Mouse (Mus musculus): ENCODE measurements around the gene Ccdc122.

The Ccdc122 gene

DNA sequence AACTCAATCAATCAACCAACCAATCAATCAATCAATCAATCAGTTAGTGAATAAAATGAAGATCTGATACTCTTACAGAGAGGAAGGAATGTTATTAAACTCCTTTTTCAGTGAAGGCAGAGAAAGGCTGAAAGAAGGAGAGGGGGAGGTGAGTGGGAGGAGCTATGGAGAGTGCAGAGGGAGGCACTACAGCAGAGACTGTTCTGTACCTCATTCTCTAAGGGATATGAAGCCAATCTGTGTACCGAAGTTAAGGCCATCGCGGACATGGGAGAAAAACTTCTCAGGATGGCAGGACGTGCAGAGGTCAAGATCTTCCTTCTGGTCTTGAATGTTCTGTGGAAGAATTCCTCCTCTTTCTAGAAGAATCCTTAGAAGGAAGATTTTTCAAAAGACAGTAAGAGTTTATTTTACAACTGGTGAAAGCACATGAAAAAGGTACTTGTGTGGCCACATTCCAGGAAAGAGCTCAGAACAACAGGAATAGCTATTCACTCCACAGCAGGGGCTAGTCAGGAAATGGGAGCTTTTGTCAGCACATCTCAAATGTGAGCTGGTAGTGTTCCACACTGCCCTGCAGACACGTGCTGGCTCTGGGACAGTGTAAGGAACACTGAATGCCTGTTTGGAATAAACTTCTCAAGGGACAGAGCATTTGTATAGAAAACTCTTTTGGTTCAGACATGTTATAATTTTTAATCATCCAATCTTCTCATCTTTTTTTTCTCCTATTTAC is 7.1 kb upstream of the Ccdc122 start:
- peaks cover 18% of the 10 kb centered on the region for H3K4me1 ChIP-seq (replicated peaks; ENCODE audit: low read depth, low read length)
- H3K4me3 ChIP-seq (replicated peaks; ENCODE audit: low read length) = no peak overlapping the region
- TF ChIP-seq POU5F1 (IDR thresholded peaks at IDR 0.05; ENCODE audit: borderline replicate concordance, low read length) (no peak), NANOG (IDR thresholded peaks at IDR 0.05; ENCODE audit: borderline replicate concordance, low read length) (peak; percentile 56; the same call in 1 of the 2 replicates)
- no peaks in the 10 kb centered on the region for H3K9me3 ChIP-seq (ENCODE audit: low read length)
- H3K36me3 ChIP-seq (ENCODE audit: insufficient read depth, low read length) = no peaks in the 10 kb centered on the region
- H3K27me3 ChIP-seq (ENCODE audit: insufficient read depth, low read length) = peaks cover 1% of the 10 kb centered on the region

DNA sequence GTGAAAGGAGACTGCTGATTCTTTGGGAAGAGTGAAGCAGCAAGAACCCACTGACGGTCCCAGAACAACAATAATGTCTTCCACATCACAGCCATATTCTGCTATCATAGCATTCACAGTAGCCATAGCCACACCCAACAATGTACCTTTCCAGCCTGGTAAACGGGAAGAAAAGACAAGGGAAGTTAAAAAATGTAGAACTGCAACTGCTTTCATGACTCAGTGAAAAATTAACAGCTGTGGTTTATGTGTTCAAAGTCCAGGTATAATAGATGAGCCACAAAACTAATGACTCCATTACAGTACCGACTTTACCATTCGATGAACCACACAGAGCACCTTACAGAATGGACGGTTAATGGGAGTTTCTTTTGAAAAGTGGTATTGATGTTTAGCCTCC is 5.8 kb upstream of the Ccdc122 start:
- H3K4me1 ChIP-seq (replicated peaks; ENCODE audit: low read depth, low read length) = peaks cover 18% of the 10 kb centered on the region
- H3K36me3 ChIP-seq (ENCODE audit: insufficient read depth, low read length) = no peaks in the 10 kb centered on the region
- H3K4me3 ChIP-seq (replicated peaks; ENCODE audit: low read length) = no peak overlapping the region
- no peaks in the 10 kb centered on the region for H3K9me3 ChIP-seq (ENCODE audit: low read length)
- TF ChIP-seq CTCF (conservative IDR thresholded peaks at IDR 0.05; ENCODE audit: low read length) = no peak
- peaks cover 11% of the 10 kb centered on the region for H3K27me3 ChIP-seq (ENCODE audit: insufficient read depth, low read length)

DNA sequence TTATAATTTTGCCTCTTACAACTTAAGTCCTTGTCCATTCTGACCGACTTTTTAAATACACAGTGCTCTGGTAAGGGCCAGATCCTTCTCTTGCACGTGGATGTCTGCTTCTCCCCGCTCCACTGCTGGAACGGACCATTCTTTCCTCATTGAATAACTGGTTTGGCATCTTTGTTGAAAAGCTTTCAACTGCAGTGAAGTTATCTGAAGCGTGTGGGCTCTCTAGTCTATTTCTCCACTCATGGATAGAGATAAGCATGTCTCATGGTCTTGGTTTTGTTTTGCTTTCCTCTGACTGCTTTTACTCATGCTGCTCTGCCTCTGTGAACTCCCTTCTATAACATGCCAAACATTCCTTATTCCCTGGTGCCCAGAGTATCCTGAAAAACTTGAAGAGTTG is 4.1 kb upstream of the Ccdc122 start:
- H3K4me3 ChIP-seq (replicated peaks; ENCODE audit: low read length) = no peak overlapping the region
- H3K4me1 ChIP-seq (replicated peaks; ENCODE audit: low read depth, low read length) = peaks cover 18% of the 10 kb centered on the region
- TF ChIP-seq NANOG (IDR thresholded peaks at IDR 0.05; ENCODE audit: borderline replicate concordance, low read length) (no peak), CTCF (conservative IDR thresholded peaks at IDR 0.05; ENCODE audit: low read length) (no peak), POU5F1 (IDR thresholded peaks at IDR 0.05; ENCODE audit: borderline replicate concordance, low read length) (no peak)
- no peaks in the 10 kb centered on the region for H3K9me3 ChIP-seq (ENCODE audit: low read length)
- H3K27me3 ChIP-seq (ENCODE audit: insufficient read depth, low read length) = peaks cover 15% of the 10 kb centered on the region
- no peaks in the 10 kb centered on the region for H3K36me3 ChIP-seq (ENCODE audit: insufficient read depth, low read length)

DNA sequence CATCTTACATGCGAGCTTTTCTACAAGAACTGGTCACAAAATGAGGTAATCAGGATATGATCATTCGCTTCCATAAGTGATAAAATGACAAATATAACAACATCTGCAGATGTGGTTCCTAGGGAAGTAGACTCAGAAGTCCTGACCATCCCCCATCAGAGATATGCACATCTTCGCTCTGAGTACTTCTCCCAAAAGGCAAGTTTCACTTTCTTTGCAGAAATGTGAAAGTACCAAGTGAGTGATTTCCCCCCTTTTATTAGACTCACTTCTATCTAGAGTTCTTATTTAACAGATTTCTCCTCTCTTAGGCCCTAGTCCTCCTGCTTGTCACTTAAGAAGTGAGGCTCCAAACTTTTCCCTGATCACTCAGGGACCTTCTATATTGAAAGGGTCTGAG is 3.2 kb upstream of the Ccdc122 start:
- no peak for TF ChIP-seq CTCF (conservative IDR thresholded peaks at IDR 0.05; ENCODE audit: low read length)
- TF ChIP-seq NANOG (IDR thresholded peaks at IDR 0.05; ENCODE audit: borderline replicate concordance, low read length) = no peak
- no peak for TF ChIP-seq POU5F1 (IDR thresholded peaks at IDR 0.05; ENCODE audit: borderline replicate concordance, low read length)
- Histone ChIP-seq H3K4me3 (replicated peaks; ENCODE audit: low read length) (no peak overlapping the region), H3K9me3 (ENCODE audit: low read length) (no peaks in the 10 kb centered on the region), H3K36me3 (ENCODE audit: insufficient read depth, low read length) (no peaks in the 10 kb centered on the region), H3K4me1 (replicated peaks; ENCODE audit: low read depth, low read length) (peaks cover 18% of the 10 kb centered on the region), H3K27me3 (ENCODE audit: insufficient read depth, low read length) (peaks cover 15% of the 10 kb centered on the region)

DNA sequence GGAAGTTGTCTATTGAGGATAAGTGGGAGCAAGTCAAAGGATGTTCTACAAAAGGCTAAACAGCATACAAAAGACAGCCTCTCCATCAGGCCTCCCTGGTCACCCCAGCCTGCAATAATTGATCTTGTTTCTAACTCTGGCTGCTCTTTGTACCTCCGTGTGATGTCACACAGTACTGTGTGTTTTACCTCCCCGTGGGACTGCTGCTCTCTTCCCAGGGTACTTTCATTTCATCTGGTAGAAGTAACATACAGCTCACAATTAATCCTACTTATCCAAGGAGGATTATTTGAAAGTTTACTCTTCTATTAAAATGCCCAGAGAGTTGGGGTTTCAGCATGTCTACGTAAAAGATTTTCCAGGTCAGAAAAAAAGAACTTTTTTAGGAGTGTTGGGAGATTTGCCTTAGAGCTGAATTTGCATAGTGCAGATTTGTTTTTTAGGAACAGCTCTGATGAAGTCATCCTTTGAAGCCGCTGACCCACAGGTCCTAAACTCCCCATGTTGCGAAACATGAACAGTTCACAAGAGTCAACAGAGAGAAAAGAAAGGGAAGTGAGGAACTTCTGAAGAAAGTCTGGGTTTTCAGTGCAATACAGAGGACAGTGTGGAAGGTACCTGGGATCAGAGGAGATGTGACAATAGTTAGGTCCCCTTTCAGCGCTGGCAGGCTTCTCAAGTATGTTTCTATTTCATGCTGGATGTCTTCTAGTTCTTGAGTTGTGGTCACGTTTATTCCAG is 2.2 kb upstream of the Ccdc122 start:
- Histone ChIP-seq H3K36me3 (ENCODE audit: insufficient read depth, low read length) (no peaks in the 10 kb centered on the region), H3K9me3 (ENCODE audit: low read length) (no peaks in the 10 kb centered on the region), H3K4me1 (replicated peaks; ENCODE audit: low read depth, low read length) (peaks cover 13% of the 10 kb centered on the region), H3K4me3 (replicated peaks; ENCODE audit: low read length) (no peak overlapping the region), H3K27me3 (ENCODE audit: insufficient read depth, low read length) (peaks cover 15% of the 10 kb centered on the region)
- TF ChIP-seq NANOG (IDR thresholded peaks at IDR 0.05; ENCODE audit: borderline replicate concordance, low read length) (no peak), POU5F1 (IDR thresholded peaks at IDR 0.05; ENCODE audit: borderline replicate concordance, low read length) (no peak), CTCF (conservative IDR thresholded peaks at IDR 0.05; ENCODE audit: low read length) (no peak)

DNA sequence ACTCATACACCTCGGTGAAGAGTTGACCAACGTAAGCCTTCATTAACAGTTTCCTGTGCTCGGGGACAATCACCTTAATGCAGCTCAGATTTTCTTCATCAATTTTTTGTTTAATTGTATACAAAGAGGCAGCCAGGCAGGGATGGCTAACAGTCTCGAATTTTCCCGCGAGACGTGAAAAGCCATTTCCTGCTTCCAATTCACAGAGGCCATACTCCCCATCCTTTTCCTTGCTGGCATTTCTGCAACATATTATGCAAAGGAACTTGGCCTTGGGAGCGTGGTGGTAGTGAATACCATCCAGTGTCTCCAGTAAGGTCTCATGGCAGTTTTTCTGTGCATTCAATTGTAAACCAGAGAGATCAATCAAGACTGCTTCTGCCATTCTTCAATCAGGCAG is 1.6 kb upstream of the Ccdc122 start:
- H3K27me3 ChIP-seq (ENCODE audit: insufficient read depth, low read length) = peaks cover 15% of the 10 kb centered on the region
- H3K4me3 ChIP-seq (replicated peaks; ENCODE audit: low read length) = no peak overlapping the region
- H3K9me3 ChIP-seq (ENCODE audit: low read length) = no peaks in the 10 kb centered on the region
- no peak for TF ChIP-seq CTCF (conservative IDR thresholded peaks at IDR 0.05; ENCODE audit: low read length)
- TF ChIP-seq POU5F1 (IDR thresholded peaks at IDR 0.05; ENCODE audit: borderline replicate concordance, low read length) = no peak
- no peak for TF ChIP-seq NANOG (IDR thresholded peaks at IDR 0.05; ENCODE audit: borderline replicate concordance, low read length)
- no peaks in the 10 kb centered on the region for H3K36me3 ChIP-seq (ENCODE audit: insufficient read depth, low read length)
- H3K4me1 ChIP-seq (replicated peaks; ENCODE audit: low read depth, low read length) = peaks cover 6% of the 10 kb centered on the region; the same call in 1 of the 2 replicates

DNA sequence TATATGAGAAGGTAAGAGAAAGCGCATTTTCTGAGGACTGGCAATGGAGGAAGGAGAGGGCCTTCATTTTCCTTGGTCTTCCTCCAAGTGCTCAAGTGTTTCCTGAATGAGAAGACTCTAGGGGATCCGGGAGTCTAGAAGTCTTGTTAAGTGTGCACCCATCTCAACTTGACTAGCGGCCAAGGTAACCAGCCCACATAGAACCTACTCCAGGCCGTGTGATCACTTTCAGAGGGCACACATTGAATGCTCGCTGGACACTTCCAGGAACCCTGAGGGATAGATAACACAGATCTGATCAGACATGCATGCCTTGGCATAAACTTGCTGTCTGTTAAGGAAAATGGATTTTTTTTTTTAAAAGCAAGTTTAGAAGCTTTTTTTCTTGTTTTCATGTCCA is 758 bp downstream of the Ccdc122 start:
- Histone ChIP-seq H3K27me3 (ENCODE audit: insufficient read depth, low read length) (peaks cover 15% of the 10 kb centered on the region), H3K4me3 (replicated peaks; ENCODE audit: low read length) (no peak overlapping the region), H3K9me3 (ENCODE audit: low read length) (no peaks in the 10 kb centered on the region), H3K36me3 (ENCODE audit: insufficient read depth, low read length) (no peaks in the 10 kb centered on the region), H3K4me1 (replicated peaks; ENCODE audit: low read depth, low read length) (no peaks in the 10 kb centered on the region)
- TF ChIP-seq NANOG (IDR thresholded peaks at IDR 0.05; ENCODE audit: borderline replicate concordance, low read length) (no peak), CTCF (conservative IDR thresholded peaks at IDR 0.05; ENCODE audit: low read length) (no peak), POU5F1 (IDR thresholded peaks at IDR 0.05; ENCODE audit: borderline replicate concordance, low read length) (no peak)

DNA sequence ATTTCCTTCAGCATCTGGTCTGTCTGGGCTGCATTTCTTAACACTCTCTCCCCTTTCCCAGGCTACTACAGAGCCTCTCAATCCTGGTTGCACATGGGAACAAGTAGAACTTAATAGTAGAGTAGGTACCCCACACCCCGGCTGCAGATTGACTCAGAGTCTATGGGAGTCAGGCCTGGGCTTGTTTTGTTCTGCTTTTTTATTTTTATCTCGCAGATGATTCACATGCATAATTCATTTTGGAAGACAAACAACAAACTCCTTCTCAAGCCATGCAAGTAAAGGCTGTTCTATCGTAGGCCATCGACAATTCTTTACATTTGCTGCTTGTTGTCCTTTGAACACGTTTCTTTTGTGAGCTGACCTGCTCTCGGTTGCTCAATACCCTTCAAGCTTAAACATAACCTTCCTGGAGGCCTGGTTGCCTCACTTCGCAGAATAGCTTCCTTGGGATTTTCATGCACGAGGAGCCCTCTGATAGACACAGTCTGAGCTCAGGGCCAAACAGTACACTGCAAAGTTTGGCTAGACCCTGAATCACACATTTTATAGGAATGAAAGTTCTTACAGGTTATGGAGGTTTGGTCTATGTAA is 1.4 kb downstream of the Ccdc122 start:
- Histone ChIP-seq H3K4me1 (replicated peaks; ENCODE audit: low read depth, low read length) (no peaks in the 10 kb centered on the region), H3K4me3 (replicated peaks; ENCODE audit: low read length) (no peak overlapping the region), H3K27me3 (ENCODE audit: insufficient read depth, low read length) (peaks cover 15% of the 10 kb centered on the region), H3K36me3 (ENCODE audit: insufficient read depth, low read length) (no peaks in the 10 kb centered on the region), H3K9me3 (ENCODE audit: low read length) (no peaks in the 10 kb centered on the region)
- no peak for TF ChIP-seq CTCF (conservative IDR thresholded peaks at IDR 0.05; ENCODE audit: low read length)
- TF ChIP-seq NANOG (IDR thresholded peaks at IDR 0.05; ENCODE audit: borderline replicate concordance, low read length) = no peak
- TF ChIP-seq POU5F1 (IDR thresholded peaks at IDR 0.05; ENCODE audit: borderline replicate concordance, low read length) = no peak
